Mouse (Mus musculus) cerebellum, adult 9-10 months (tissue): ENCODE data around the gene Got2.

ENCODE experiments used
- DNase-seq: peaks from one replicate; pipeline ENCODE4 v3.0.0; 2022

The Got2 gene

DNA sequence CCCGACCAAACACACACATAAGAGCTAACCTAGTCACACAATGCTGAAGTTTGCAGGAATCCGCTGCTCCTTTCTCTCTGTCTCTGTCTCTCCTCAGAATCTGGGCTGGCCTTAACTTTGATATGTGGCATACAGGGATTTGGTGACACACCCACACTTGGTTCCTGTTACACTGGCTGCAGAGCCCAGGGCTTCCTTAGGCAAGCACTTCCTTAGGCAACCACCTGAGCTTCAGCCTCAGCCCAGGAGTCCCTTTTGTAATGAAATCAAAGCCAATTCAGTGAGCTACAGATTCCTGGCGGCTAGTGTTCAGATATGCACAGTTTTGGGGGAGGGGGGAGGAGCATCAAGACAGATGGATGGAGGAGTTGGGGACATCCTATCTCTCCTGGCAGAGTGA, 70.8 kb downstream of the Got2 start:
- no peak for DNase-seq

DNA sequence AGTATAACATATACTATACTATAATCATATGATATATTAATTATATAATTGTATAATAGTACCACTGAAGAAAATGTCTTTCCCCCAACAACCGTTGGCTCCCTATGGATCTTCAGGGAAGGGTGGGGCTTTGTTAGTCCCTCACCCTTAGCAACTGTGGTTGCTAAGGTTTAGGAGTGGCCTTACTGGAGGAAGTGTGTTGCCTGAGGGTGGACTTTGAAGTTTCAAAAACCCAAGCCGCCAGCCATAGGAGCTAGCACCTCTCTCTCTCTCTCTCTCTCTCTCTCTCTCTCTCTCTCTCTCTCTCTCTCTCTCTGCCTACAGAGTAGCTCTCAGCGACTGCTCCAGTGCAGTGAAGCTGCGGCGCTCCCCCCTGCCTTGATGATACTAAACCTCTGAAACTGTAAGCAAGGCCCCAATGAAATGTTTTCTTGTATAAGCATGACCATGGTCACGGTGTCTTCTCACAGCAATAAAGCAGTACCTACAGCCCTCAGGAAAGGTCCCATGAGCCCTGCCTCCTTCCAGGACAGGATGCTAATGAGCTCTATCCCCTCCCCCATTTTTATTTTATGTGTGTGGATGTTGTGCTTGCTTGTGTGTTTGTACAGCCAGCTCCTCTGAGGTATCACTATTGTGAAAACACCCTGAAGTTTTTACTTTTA, 72.2 kb downstream of the Got2 start:
- DNase-seq: no peak
